Mouse (Mus musculus) cerebellum, adult (tissue): ENCODE data around the gene Efna5.

Experiments used
- ATAC-seq: cut with Nextera tagmentation; 2 replicates; pipeline ENCODE4 v1.9.2; 2017; ENCODE audit warnings: mild to moderate bottlenecking, moderate library complexity, mixed read lengths; ENCODE audit not compliant: insufficient number of reproducible peaks, low FRiP score, low TSS enrichment

The Efna5 gene

GRCm38 (mm10) chr17:62720740-62721450, 160.2 kb downstream of the Efna5 start:
- ATAC-seq: no peak

- no peak for ATAC-seq
Measured at GRCm38 (mm10) chr17:62717426-62718131, 163.5 kb downstream of the Efna5 start.

GRCm38 (mm10) chr17:62713455-62713854, 167.7 kb downstream of the Efna5 start:
- ATAC-seq: no peak

- ATAC-seq: no peak
Measured at GRCm38 (mm10) chr17:62706418-62706817, 174.7 kb downstream of the Efna5 start.

- ATAC-seq: no peak
Measured at GRCm38 (mm10) chr17:62702020-62702814, 178.9 kb downstream of the Efna5 start.

GRCm38 (mm10) chr17:62700791-62701602, 180.1 kb downstream of the Efna5 start:
- no peak for ATAC-seq

- no peak for ATAC-seq
Measured at GRCm38 (mm10) chr17:62694958-62695437, 186.1 kb downstream of the Efna5 start.

GRCm38 (mm10) chr17:62692242-62692641, 188.9 kb downstream of the Efna5 start:
- ATAC-seq: no peak

- no peak for ATAC-seq
Measured at GRCm38 (mm10) chr17:62691201-62691715, 189.9 kb downstream of the Efna5 start.

GRCm38 (mm10) chr17:62690256-62690655, 190.9 kb downstream of the Efna5 start:
- ATAC-seq: no peak

- no peak for ATAC-seq
Measured at GRCm38 (mm10) chr17:62689646-62690045, 191.5 kb downstream of the Efna5 start.

GRCm38 (mm10) chr17:62687369-62687768, 193.7 kb downstream of the Efna5 start:
- ATAC-seq: no peak

- no peak for ATAC-seq
Measured at GRCm38 (mm10) chr17:62685181-62685580, 195.9 kb downstream of the Efna5 start.

GRCm38 (mm10) chr17:62683142-62683541, 198.0 kb downstream of the Efna5 start:
- ATAC-seq: no peak

- no peak for ATAC-seq
Measured at GRCm38 (mm10) chr17:62681726-62682125, 199.4 kb downstream of the Efna5 start.

GRCm38 (mm10) chr17:62680737-62681136, 200.4 kb downstream of the Efna5 start:
- ATAC-seq: no peak

GRCm38 (mm10) chr17:62676832-62677231, 204.3 kb downstream of the Efna5 start:
- no peak for ATAC-seq

- no peak for ATAC-seq
Measured at GRCm38 (mm10) chr17:62676409-62676808, 204.7 kb downstream of the Efna5 start.

- no peak for ATAC-seq
Measured at GRCm38 (mm10) chr17:62675811-62676255, 205.3 kb downstream of the Efna5 start.

- ATAC-seq: no peak
Measured at GRCm38 (mm10) chr17:62672068-62672467, 209.0 kb downstream of the Efna5 start.
